Mouse (Mus musculus) right cerebral cortex, adult 2 months (tissue): ENCODE data around the gene Kidins220.

Source experiments
- DNase-seq, 2 experiments: peaks; one replicate each; pipeline ENCODE4 v3.0.0; 2021 to 2022; ENCODE audit warnings: low spot score in 2 of 2

Gene Kidins220

GRCm38 (mm10) chr12:25026308-25026707, 51.6 kb downstream of the Kidins220 start:
- DNase-seq = no peak

GRCm38 (mm10) chr12:25027416-25027815, 52.7 kb downstream of the Kidins220 start:
- peak; percentile 82 to 83 for DNase-seq

DNA sequence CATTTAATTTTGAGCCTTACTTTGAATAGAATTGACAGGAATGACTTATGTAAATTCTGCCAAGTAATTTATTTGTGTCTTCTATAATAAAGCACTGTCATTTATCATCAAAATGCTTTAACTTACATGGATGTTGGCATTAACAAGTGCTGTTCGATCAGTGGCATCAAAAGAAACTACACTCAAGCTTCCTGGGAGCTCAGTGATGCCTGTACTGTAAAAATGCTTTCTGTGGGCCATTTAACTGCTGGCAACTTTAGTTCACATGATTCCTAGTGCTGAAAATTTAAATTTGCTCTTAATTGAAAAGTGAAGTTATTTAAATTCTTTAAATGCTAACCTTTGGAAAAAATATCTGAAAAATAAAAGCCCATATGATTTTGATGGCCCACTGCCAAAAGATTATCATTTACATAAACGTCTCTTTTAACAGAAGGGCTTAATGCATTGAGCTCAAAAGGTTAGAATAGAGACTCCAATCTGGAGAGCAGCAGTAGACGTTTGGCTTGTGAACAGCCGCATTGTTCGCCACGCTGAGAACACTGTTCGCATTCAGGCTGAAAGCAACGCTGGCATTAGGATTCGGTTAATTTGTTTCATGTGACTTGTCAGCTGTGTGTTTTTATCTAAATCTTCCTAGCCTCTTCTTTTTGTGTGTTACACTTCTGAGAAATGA, 59.1 kb downstream of the Kidins220 start:
- DNase-seq = peak in 1 of 2 experiments; percentile 42

DNA sequence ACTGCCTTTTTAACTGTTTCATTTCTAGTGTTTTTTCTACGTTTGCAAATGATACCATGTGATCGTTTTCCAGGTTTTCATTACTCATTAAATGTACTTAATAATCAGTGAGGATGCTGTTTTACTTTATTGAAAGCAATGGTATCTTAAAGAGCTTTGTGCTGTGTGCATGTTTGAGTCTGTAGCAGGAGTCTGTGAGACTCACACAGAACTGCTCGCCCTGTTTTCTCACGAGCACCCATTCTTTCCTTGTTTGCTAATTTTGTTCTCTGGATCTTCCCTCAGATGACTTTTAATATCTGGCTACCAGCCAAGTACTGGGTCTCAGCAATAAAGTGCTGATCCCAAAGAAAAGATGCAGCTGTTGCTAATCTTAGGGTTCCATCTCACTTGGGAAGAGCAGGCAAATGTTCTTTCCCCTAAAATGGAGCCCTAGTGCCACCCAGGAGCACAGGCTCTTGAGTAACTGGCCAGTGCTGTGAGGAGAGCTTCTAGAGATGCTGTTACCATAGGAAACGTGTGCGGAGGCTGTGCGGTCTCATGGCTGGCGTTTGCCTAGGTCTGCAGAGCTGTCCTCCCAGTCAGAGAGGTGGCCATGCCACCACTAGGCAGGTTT, 59.7 kb downstream of the Kidins220 start:
- DNase-seq = no peak

DNA sequence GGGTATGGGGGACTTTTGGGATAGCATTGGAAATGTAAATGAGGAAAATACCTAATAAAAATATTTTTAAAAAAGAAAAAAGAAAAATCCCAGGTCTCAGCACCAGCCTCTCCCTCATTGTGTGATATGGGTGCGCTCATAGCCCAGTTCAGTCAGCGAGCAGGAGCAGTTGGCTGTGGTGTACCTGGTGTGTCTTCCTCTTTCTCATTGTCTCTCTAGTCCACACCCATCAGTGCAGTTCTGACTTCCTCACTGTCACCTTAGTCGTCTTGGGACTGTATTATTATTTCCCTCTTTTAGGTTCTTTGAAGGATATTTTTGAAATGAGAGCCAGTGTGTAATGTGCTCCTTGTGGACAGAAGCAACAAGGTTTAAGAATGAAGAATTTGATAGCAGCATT, 61.3 kb downstream of the Kidins220 start:
- DNase-seq = no peak

- DNase-seq = no peak
Observed at GRCm38 (mm10) chr12:25037222-25037621, 62.5 kb downstream of the Kidins220 start.

GRCm38 (mm10) chr12:25037681-25038472, 63.2 kb downstream of the Kidins220 start:
- no peak for DNase-seq

DNA sequence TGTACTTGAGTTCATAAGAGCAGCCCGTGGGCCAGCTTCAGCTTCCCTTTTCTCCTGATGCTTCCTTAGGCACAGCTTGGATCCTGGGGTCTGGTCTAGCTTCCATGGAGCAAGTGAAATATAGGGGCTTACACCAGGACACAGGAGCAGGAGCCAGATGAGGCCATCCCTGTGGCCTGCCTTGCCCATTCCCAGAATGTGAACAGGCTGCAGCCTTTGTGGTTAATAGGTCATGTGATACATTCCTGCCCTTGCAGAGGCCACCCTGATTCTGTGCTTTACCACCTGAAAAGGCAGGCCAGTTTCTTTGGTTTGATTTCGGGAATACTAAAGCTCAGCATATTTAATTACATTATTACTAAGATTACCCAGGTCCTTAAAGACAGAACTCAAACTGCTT, 69.3 kb downstream of the Kidins220 start:
- no peak for DNase-seq

DNA sequence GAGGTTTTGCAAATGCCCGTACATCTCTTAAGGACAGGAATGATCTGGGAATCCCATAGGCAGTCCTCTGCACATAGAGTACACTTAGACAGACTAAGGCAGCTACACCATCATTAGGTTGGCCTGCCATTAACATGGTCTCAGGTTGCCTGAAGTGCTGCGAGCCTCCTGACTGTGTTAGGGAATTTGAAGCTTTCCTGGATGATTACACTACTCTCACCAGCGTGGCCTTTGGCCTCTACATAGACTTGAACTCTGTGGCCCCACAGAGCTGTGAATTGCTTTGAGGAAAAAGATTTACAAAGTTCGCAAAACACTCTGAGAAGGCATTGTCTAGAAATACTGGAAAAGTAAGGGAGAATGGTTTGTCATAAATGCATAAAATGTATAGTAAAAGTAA, 69.9 kb downstream of the Kidins220 start:
- no peak for DNase-seq

GRCm38 (mm10) chr12:25049253-25049652, 74.5 kb downstream of the Kidins220 start:
- no peak for DNase-seq

DNA sequence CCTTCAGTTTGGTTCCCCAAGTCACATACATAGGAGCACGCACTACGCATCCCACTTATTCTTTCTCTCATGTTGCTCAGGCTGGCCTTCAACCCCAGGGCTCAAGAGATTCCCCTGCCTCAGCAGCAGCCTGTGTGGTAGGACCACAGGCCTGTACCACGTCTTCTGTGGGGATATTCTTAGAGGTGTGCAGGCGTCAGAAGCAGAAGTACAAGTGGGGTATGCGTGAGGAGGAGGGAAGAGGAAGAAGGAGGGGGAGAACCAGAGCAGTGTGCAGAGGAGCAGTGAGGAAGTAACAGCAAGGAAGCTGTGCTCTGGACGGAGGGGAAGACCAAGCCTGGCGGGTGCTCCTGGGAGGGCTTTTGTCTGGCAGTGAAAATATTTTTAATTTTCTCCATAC, 79.8 kb downstream of the Kidins220 start:
- DNase-seq = no peak

DNA sequence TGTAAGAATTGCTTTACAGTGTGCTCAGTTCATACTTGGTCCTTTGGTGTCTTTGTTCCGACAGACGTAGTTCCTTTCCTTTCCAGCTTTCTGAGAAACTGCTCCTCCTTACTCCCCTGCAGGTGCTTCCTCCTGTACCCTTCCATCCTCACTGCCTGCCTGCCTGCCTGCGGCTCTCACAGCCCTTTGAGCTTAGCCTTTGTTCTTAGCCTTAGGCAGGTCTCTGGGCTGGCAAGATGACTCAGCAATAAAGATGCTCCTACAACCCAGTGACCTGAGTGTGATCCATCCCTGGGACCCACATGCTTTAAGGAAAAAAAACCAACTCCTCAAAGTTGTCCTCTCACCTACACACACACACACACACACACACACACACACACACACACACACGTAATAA, 80.2 kb downstream of the Kidins220 start:
- DNase-seq = no peak

DNA sequence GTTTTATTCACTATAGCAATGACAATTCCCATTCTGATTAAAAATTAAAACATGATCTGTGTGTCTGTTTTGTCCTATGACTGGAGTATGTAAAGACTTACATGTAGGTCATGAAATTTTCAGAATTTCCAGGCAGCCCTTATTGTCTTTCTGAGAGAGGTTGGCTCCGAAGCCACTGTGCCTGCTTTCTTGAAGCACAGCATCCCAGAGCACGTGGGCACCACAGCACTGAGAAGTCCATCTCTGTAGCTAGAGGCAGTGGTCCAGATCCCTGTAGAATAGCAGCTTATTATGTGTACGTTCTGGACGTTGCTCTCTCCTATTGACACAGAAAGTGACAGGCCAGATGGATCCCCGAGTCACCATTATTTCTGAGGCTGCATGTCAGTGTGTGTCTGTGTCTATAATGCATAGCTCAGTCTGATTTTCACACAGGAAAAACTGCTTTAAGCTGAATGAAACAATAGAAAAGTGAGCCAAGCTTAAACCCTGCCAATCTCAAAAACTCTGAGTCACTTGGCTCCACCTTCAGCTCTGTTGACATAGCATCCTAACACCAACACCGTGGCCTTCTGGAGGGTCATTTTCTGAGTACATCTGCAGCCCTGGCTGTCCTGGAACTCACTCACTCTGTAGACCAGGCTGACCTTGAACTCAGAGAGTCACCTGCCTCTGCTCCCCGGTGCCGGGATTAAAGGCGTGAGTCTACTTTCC, 84.9 kb downstream of the Kidins220 start:
- peak in 1 of 2 experiments; percentile 39 for DNase-seq

- no peak for DNase-seq
Observed at GRCm38 (mm10) chr12:25060901-25061300, 86.2 kb downstream of the Kidins220 start.

DNA sequence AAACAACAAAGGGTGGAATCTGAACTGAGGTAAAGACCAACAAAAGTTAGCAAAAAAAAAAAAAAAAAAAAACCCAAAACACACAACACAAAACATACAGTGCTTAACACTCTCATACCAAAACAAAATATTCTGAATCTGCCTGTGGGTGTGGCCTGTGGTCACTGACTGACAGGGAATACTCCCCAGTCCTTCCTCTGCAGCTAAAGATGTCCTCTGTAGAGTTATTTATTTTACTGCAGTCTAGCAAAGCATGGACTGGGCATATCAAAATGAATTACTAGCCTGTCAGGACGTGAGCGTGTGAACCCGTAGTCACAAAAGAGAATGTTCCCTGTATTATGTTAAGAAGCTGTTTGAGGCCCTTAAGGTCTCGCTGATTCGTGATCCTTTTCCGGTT, 87.5 kb downstream of the Kidins220 start:
- no peak for DNase-seq

DNA sequence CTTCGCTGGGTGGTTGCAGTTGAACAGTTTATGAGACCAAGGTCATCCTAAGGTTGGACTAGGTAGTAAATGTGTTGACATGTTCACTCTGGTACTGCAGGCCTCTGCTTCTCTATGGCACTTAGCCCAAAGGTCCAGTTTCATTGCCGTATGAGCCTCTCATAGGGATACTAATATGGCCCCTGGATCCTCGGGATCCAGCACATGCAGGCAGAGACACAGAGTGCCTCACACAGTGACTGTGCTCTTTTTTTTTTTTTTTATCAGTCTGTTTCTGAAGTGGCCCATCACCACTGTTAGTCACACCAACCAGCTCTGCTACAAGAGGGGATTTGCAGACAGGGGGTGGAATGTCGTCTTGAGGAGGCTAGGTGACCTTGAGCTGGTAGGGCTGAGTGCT, 98.6 kb downstream of the Kidins220 start:
- no peak for DNase-seq

- DNase-seq = peak in 1 of 2 experiments; percentile 34
Observed at GRCm38 (mm10) chr12:25074344-25074743, 99.6 kb downstream of the Kidins220 start.

- DNase-seq = no peak
Observed at GRCm38 (mm10) chr12:25083260-25084178, 108.8 kb downstream of the Kidins220 start.

DNA sequence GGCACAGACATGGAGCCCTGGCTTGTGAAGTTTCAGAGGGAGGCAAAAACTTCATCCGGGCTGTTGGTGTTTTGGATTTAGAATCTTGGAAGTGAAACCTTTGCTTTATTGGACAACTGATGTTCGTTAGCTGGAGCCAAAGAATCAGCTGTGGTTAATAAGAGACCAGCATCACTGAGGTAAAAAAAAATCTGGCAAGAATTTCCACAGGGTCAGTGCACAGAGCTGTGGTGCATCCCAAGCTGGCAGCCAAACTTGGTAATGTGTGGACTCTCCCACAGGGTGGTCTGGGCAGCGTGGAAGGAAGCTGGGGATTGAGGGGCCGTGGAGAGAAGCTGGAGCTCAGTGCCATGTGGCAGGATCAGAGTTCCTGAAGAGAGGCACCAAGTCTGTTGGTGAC, 112.2 kb downstream of the Kidins220 start:
- DNase-seq = no peak

- no peak for DNase-seq
Observed at GRCm38 (mm10) chr12:25089433-25089832, 114.7 kb downstream of the Kidins220 start.
